Mouse (Mus musculus) G1E (cell line): ENCODE results near the gene Ube2c.

Experiments
- CTCF ChIP-seq: IDR thresholded peaks from 2 replicates; pipeline ENCODE4 v1.5.1; 2012; ENCODE audit warnings: low read depth, low read length, inconsistent platforms, mixed read lengths
- GATA1 ChIP-seq: IDR thresholded peaks from 2 replicates; pipeline ENCODE4 v1.6.1; 2012; ENCODE audit warnings: borderline replicate concordance, low read length, inconsistent platforms, mixed read lengths
- POLR2AphosphoS5 ChIP-seq: IDR thresholded peaks from 2 replicates; pipeline ENCODE4 v1.6.1; 2012; ENCODE audit warnings: low read depth, low read length, inconsistent platforms; ENCODE audit not compliant: insufficient replicate concordance

- TF ChIP-seq CTCF (no peak), GATA1 (no peak), POLR2AphosphoS5 (no peak)
Measured at GRCm38 (mm10) chr2:164771123-164771522, 1.4 kb downstream of the Ube2c start.
